Mouse (Mus musculus): Measurements from ENCODE around the gene Atrx.
"Not testable (repeated sequence)": the region's sequence is repeated elsewhere in the genome, so short reads cannot be mapped to it uniquely, and the experiment has no call there.

Atrx gene

DNA sequence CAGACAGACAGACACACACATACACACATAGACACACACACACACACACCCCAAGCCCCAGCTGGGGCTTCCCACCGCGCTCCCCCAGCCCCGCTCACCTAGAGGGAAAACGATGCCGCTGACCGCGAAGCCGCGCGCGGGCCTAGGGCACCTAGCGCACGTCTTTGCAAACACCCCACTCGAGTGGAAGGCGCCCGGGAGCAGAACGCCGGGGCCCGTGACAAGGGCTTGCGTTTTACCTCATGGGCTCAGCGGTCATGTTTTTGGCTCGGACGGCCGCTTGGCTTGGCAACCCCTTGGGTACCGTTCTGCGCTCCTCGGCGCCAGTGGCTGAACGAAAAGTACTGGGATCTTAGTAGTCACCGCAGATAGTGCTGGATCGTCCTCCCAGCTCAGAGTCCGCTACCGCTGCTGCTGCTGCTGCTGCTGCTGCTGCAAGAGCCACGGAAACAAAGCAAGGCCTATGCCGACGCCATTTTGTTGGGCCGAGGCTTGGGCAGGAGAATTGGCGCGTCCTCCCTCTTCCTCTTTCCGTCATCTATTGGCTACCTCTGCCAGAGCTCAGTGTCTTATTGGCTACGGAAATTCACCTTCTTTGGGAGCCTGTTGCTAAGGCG, at the start of gene Atrx:
Gene Atrx (minus strand): TSS at position 543 of the 617 bp plus-strand sequence.
- peak; percentile 83 for DNase-seq

DNA sequence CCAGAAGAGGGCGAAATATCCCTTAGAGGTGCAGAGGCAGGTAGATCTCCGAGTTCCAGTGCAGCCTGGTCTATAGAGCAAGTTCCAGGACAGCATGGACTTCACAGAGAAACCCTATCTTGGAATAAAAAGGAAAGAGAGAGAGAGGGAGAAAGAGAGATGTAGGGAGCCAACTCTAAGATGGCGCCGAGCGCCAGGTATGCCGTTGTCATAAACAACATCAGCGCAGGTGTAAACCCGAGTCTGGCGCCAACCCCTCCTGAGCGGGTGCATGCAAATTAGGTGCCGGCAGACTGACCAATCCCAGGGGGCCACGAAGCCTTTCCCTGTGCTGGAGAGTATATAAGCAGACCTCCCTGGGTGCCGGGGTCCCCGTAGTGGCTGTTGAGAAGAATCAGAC, 27.9 kb upstream of the Atrx start:
- DNase-seq, result not testable (repeated sequence)

DNA sequence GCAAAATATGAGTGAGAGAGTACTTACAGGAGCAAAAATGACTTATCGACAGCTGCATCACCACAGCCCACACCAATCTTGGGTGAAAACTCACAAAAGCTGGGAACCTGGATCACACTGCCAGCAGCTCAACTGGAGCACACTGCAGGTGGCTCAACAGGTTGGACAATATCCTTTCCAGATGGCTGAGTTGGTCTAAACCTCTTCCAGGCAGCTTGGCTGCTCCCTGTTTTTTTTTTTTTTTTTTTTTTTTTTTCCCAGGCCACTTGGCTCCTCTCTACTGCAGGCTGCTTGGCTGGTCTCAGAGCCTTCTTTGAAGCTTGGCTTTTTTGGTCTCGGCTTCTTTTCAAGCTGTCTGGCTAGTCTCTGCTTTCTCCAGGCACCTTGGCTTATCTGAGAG, 24.8 kb upstream of the Atrx start:
- DNase-seq, result no peak

DNA sequence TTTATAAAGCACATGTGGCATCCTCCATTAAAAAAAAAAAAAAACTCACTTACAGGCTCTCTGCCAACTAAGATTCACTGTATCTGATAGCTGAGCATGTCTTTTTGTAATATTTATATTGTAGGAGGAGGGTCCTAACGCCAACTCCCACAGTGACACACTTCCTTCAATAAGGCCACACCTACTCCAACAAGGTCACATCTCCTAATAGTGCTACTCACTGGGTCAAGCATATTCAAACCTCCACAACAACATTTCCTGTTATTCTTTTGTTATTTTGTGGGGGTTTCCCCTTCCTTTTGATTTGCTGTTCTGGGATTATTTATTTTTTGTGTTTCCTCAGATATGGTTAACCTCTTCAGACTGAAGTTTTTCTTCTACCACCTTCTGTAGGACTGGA, 17.2 kb upstream of the Atrx start:
- DNase-seq, result no peak

DNA sequence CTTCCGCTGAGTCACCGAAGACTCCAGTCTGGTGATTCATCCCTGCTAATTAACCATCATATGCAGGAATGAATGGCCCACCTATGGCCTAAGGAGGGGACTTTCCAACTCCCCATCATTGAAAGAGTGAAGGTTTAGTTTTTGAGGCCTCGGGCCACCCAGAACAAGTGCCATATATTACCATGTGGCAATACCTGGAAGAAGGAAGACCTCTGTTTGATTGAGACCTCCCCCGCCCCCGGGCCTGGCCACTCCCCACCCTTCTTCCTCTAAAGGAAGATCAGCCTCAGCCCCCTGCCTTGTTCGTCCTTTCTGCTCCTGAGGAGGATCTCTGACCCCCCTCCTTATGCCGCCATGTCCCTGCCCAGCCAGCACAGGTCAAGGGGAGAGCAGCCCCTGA, 10.0 kb upstream of the Atrx start:
- no peak for DNase-seq

DNA sequence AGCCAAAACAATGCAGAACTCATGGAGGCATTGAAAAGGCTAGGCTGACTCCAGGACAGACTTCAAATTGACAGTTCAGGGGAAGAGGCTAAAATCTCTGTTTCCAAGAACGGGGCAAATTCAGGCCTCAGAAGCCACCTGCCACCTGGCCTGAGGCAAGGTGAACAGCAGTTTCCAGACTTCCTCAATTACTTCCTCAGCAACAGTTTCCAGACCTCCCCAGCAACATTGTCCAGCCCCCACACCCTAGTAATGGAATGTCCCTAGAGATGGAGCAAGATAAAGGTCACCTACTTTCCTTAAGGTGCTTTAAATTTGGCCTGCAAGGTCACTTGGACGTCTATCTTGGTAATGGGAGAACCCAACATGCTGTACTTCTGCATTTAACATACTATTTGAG, 8.5 kb upstream of the Atrx start:
- DNase-seq, result no peak

DNA sequence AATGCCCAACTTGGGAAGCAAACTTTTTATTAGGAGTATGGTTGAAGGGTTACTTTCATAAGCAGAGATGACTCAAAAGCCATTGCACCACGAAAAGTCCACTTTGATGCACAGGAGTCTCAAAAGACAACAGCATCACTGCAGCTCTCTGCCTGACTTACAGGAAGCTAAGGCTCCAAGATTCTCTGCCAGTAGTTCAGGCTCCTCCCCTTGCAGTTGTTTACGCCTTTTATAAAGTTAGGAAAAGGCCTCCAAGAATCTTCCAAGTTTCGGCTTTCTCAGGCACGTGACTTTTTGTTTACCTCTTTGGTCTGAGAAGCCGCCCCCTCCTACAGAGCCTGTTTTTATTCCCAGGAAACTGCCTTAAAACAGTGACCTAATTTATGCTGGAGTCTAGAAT, 5.1 kb upstream of the Atrx start:
- peak; percentile 73 for DNase-seq

DNA sequence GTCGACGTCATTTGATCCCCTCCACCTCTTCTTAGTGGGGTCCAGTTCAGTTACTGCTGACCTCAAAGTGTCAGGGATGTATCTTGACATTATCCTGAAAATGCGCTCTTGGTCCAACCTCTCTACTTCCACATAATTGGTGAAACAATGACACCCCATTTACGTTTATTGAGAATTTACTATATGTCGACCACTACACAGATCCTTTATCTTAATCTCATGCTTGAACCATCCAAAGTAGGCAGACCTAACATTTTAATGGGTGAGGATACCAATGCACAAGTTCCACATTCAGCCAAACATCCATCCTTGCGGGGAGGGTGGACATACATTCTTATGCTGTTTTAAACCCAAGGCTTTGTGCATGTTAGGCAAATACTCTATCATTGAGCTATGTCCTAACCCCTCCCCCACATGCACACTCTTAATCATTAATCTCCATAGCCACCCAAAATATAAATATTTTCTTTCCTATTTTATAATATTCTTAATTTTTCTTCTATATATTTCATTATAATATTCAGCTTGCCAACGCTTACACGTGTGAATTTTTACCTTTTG, 355 bp upstream of the Atrx start:
- DNase-seq, result no peak

DNA sequence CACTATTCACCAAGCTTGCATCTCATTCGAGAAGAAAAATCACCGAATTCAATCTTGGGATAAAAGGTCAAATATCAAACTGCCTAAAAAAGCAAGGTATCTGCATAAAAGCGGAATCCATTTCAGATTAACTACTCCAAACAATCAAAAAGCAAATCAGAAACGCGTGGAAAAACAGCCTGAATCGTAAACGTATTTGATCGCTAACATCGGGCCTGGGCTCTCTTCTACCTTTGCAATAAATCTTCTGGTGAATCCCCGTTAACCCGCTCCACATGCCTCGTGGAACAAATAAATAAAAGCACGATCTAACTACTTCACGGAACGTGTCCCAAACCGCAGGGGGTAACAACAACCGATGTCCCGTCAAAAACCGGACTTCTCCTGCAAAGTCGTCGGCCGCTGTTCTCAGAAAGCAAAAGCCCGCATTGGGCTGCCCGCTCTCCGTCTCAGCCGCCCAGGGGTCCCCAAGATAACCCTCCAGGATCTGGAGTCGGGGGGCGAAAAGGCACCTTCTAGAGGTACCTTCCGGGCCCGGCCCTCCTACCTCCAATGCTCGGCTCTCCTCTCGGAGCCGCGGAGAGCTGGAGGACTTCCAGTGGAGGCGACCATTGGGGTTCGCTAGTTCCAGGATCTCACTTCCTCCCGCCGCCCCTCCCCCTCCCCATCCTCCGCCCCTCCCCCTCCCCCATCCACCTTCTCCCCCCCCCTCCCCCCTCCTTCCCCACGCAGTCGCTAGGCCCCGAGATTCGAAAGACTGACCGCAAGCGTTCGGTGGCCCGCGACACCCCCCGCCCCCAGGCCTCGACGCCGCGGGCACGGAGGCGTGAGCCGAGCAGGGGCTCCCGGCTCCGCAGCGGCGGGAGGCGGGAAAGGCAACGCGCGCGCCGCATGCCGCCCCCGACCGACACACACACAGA, 1.0 kb downstream of the Atrx start:
- DNase-seq, result peak; percentile 41

DNA sequence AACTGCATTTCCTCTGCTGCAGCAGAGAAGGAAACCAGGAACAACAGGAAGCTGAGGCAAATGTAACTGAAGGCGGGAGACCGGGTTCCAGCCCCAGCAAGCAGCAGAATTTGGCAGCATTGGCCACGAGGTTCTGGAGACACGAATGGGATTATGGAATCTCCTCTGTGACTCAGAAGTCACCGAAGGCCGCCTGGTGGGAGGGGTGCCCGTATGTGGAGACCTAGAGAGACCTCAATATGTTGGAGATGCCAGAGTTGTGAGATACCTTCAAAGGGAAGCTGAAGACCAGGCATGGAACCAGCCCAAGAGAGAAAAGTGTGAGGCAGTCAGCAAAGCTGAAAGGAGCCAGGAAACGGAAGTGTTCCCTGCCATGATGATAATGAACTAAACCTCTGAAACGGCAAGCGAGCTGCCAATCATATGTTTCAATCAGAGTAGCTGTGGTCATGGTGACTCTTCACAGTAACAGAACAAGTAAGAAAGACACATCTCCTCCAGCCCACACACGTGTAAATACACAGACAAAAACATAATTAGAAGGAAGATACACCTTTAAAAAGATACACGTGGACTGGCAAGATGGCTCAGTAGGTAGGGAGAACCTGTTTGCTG, 3.0 kb downstream of the Atrx start:
- peak; percentile 11 for DNase-seq

DNA sequence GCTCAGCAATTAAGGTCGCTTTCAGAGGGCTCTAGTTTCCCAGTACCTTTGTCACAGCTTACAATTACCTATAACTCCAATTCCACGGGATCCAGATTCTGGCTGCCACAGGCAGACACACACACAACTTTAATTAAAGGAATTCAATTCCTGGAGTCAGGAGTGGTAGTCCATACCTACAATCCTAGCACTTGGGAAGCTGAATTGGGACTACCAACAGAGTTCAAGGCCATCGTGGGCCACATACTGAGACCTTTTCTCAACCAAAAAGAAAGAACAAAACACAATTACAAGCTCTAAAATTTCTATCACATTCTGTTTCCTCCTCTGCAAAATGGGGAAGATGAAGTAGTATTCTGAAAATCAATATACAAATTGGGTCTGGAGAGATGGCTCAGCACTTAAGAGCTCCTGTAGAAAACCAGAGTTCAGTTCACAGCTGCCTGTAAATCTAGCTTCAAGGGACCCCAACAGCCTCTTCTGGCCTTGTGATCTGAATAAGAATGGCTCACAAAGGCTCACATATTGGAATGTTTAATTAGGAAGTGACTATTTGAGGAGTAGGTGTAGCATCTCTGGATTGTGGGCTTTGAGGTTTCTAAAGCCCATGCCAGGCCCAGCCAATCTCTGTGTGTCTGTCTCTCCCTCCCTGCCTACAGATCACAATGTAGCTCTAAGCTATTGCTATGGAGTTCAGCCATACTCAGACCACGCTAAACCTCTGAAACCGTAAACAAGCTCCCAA, 4.7 kb downstream of the Atrx start:
- DNase-seq, result no peak

DNA sequence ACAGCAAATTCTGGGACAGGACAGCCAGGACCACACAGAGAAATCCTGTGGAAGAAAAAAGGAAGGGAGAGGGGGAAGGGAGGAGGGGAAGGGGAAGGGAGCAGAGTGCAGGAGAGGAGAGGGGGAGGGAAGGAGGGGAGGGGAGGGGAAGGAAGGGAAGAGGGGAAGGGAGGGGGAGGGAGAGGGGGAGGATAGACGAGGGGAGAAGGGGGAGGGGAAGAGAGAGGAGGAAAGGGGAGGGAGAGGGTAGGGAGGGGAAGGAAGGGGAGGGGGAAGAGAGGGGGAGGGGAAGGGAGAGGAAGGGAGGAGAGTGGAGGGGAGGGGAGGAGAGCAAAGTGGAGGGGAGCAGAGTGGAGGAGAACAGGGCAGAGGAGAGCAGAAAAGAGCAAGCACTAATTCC, 5.3 kb downstream of the Atrx start:
- no peak for DNase-seq

DNA sequence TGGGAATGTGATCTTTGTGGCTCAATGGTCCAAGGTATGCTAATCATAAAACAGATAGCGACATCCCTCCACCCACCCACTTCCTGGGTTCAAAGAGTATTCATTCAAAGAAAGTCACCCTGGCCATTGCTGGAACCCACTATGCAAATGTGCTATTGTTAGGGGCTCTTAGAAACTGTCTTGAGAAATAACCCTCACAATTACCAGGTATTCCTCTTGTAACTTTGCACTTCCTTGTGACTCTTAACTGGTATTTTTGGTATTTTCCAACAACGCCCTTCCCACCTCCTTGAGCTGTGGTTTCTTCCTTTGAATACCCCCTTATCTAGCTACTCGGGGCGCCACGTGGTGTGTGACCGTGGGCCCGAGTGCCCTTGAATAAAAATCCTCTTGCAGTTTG, 6.2 kb downstream of the Atrx start:
- DNase-seq, result peak; percentile 2

DNA sequence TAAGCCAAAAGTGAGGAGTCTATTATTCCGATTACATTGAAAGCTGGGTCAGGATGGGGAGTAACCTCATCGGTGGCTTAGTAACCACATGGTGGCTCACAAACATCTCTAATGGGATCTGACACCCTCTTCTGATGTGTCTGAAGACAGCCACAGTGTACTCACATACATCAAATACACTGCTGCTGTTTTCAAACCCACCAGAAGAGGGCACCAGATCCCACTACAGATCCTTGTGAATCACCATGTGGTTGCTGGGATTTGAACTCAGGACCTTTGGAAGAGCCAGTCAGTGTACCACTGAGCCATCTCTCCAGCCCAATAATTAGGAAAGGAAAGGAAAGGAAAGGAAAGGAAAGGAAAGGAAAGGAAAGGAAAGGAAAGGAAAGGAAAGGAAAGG, 7.8 kb downstream of the Atrx start:
- peak; percentile 28 for DNase-seq

DNA sequence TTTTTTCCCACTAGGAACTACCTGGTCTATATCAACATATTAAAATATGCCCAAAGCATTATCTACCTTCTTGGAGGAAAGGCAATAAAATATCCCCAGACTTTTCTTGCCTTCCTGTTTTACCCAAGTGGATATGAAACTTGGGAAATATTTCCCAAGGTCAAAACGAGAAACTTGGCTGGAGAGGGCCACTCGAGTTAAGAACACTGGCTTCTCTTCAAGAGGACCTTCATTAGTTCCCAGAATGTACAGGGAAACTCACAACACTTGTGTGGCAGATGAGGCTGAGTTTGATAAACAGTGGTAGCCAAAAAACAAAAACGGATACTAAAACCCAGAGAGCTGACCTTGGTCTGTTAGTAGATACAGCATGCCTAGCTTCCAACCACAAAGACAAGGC, 17.5 kb downstream of the Atrx start:
- no peak for DNase-seq

DNA sequence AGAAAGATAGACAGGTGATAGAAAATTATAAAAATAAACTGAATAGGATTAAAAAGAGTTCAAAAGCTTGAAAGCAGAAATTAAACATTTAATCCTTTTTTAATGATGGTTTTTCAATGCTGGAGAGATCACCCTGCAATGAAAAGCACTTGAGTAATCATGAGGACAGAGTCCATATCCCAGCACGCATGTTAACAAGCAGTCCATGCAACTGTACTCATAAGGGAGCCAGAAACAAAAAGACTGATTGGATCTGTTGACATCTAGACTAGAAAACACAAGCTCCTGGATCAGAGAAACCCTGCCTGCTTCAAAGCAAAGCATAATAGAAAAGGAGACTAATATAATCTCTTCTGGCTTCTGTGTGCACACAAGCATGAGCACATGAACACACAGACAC, 27.6 kb downstream of the Atrx start:
- DNase-seq, result no peak

DNA sequence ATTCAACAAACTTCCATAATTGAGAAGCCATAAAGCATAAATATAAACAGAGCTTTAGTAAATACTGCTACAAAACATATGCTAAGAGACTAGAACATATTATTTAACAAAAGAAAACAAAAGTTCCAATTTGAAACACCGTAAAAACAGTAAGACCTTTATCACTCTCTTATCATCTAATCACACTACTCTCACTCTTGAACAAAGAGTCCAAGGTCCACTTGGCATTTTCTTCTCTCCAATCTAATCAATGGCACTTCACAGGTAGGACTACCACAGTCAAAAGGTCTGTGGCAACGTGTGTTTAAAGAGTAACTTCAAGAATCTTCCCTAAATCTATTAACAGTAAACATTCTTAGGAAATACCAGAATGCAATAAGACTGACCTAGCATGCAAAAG, 42.3 kb downstream of the Atrx start:
- DNase-seq, result no peak

DNA sequence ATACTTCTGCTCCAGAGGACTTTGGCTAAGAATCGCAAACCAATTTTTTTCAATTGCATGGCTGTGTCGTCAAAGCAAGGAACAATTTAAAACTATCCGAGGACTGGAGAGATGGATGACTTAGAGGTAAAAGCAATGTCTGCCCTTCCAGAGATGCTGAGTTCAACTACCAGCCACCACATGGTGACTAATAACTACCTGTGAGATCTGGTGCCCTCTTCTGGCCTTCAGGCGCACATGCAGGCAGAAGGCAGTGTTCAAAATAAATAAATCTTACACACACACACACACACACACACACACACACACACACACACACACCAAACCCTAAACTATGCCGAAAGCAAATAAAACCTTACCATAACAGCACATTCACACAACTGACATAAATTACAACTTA, 64.8 kb downstream of the Atrx start:
- peak; percentile 5 for DNase-seq

DNA sequence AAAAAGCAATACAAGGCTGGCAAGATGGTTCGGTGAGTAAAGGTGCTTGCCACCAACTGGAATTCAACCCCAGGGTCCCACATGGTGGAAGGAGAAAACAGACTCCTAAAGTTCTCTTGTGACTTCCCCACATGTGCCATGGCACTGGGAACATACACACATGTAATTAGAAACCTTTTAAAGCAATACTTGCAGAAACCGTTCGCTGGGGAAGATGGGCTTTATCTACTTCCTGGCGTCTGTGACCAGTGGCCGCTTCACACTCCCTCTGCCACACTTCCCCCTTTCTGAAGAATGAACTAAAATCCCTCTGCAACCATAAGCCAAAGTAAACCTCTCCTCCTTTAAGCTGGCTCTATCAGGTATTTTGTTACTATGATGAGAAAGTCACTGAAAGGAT, 104.7 kb downstream of the Atrx start:
- DNase-seq, result no peak

DNA sequence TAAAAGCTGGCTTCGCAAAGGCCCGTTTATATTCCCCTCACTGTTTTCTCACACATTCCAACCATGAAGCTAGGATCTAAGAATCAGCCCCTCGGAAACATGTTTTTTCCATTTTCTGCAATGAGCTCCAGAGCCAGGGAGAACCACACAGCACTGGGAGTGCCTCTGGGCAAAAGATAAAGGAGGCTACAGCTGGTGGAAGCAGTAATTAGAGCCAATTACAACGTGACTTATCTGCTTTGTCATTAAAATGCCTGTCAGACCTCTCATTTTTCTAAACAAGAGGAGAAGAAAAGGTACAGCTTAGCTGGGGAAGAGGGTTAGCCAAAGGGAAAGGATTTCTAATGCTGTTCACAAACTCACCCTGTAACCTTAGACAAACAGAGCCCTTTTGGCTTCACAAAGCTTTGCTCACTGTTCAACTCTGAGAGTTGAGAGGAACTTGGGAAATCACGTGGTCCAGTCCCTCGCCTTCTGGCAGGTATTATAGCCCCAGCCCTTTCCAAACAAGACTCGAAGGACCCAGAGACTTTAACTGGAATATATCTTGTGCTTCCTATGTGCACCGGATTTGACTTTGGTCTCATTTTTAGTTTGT, 134.3 kb downstream of the Atrx start:
- no peak for DNase-seq

DNA sequence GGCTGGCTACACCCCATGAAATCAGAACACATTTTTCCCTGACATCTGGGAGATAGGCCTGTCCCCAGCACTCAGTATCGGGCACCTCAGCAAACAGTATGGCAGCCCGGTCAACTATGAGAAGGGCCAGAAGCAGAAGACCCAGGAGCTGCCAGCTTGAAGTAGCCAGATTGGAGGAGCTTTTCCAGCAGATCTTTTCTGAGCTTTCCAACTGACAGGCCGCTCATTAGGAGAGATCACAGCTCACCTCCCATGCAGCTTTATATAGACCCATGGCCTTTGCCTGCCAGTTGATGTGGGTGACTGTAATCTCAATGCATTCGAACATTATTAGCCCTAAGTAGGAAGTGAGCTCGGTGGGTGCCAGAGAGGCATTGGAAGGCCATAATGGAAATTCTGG, 155.9 kb downstream of the Atrx start:
- DNase-seq, result no peak

DNA sequence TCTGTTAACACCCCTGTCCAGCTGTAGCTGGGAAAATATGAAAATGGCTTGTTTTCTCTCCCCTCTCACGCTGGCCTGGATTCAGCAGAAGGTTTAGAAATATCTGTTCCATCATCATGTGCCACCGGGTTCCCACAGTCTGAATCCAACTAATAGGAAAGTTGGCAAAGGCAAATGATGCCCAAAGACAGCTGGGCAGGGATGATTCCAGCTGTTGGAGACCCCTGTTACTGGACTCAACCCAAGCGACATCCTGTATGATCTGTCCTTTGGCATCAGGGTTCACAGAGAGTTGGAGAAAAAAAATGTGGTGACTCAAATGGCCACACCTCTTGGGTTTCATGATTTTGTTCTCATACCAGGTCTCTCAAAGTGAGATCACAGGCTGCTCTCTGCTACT, 161.3 kb downstream of the Atrx start:
- DNase-seq, result no peak

Measured in lung, postnatal 10 days (tissue).